Mouse (Mus musculus) liver, postnatal 0 days (tissue): ENCODE measurements around the gene Pym1. TPM values are rescaled to one million over a fixed set of nuclear protein-coding genes. Genes with fewer than 3 reads are reported as not detected.

Experiments
- ATAC-seq: fragments of 200-750 bp; cut with Nextera tagmentation; 2 replicates; pipeline ENCODE4 v1.8.0; 2017; ENCODE audit warnings: mild to moderate bottlenecking, moderate library complexity
- DNase-seq: peaks from one replicate; pipeline ENCODE4 v3.0.0-alpha.2; 2016
- H3K27ac ChIP-seq: fragments of 300-500 bp; sonication (generic); 2 replicates; pipeline ENCODE4 v1.5.1; 2014; ENCODE audit warnings: antibody characterized with exemption, moderate library complexity, mild to moderate bottlenecking, low read depth
- H3K27me3 ChIP-seq: fragments of 300-500 bp; sonication (generic); 2 replicates; pipeline ENCODE4 v1.6.1; 2014; ENCODE audit warnings: low read length, control low read depth, mixed read lengths; ENCODE audit not compliant: insufficient read depth
- H3K36me3 ChIP-seq: fragments of 300-500 bp; sonication (generic); replicated peaks from 2 replicates; pipeline ENCODE4 v1.6.1; 2014; ENCODE audit warnings: mild to moderate bottlenecking, control low read depth, low read length, moderate library complexity, mixed read lengths; ENCODE audit not compliant: insufficient read depth
- H3K4me1 ChIP-seq: fragments of 300-500 bp; sonication (generic); 2 replicates; pipeline ENCODE4 v1.6.1; 2014; ENCODE audit warnings: antibody characterized with exemption, mild to moderate bottlenecking, control low read depth; ENCODE audit not compliant: insufficient read depth
- H3K4me2 ChIP-seq: fragments of 300-500 bp; sonication (generic); 2 replicates; pipeline ENCODE4 v1.6.1; 2014; ENCODE audit warnings: low read depth, mild to moderate bottlenecking, low read length, moderate library complexity, mixed read lengths
- H3K4me3 ChIP-seq: fragments of 300-500 bp; sonication (generic); 2 replicates; pipeline ENCODE4 v1.5.1; 2014; ENCODE audit warnings: low read depth, low read length
- H3K9ac ChIP-seq: fragments of 300-500 bp; sonication (generic); replicated peaks from 2 replicates; pipeline ENCODE4 v1.6.1; 2014; ENCODE audit warnings: mild to moderate bottlenecking, moderate library complexity
- H3K9me3 ChIP-seq: fragments of 300-500 bp; sonication (generic); 2 replicates; pipeline ENCODE4 v1.6.1; 2016; ENCODE audit warnings: mild to moderate bottlenecking, control low read depth, low read length, mixed read lengths
- CTCF ChIP-seq: sonication (generic); IDR thresholded peaks from 2 replicates; pipeline ENCODE4 v1.5.1; 2016; ENCODE audit warnings: antibody characterized with exemption, low read depth
- EP300 ChIP-seq: IDR thresholded peaks from 2 replicates; pipeline ENCODE4 v1.6.1; 2016; ENCODE audit warnings: antibody characterized with exemption, low read depth, mild to moderate bottlenecking
- WGBS: fragments of 180-500 bp; shearing (Covaris S2); extraction: QIAGEN DNeasy Blood & Tissue Kit; methylation state at CpG from one replicate; pipeline ENCODE4 v1.1.7; 2014; ENCODE audit not compliant: insufficient replicate concordance; 5-methylcytosine and 5-hydroxymethylcytosine counted together
- polyA plus RNA-seq: library from polyadenylated mRNA; unstranded; fragments of >200 nt; fragmentation: Nextera tagmentation; extraction: Ambion mirVana; gene quantifications from 2 replicates; pipeline ENCODE4 v1.2.1, GENCODE M21; 2015

Gene Pym1
- polyA plus RNA-seq = 14.9 and 17.8 TPM in 2 replicates

DNA sequence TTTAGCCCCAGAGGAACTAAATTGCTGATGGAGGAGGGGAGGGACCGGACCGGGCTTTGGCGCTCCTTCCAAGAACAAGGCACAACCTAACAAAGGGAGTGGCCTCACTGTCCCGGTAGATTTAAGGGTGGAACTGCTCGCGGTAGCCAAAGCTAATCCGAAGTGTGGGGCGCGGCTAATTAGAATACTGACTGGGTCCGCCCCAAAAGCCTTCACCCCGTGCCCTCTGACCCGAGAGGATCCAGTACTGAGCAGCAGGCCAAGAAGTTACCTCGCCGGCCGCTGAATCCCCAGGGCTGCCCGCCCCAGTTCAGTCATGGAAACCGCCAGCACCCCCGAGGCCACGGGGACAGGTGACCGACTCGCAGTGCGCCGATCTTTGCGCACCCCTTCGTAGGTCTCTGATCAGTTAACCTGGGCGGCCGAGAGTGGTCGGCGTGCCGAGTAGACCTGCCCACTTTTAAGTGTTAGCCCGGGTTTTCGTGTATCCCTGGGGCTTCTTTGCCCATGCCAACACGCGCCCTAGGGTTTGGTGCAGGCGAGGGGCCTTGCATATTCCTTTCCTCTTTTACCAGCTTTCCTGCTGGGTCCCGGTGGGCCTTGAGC is at the start of gene Pym1:
Pym1 (plus strand) TSS at position 244 of the 606 bp plus-strand sequence.
- peak within 1 kb of the TSS; percentile 78 for H3K4me3 ChIP-seq
- no peaks in the 10 kb centered on the region for H3K36me3 ChIP-seq
- peak within 1 kb of the TSS; percentile 73 for H3K9ac ChIP-seq
- peak within 1 kb of the TSS; percentile 79 for H3K4me2 ChIP-seq
- peak within 1 kb of the TSS; percentile 91 for H3K27ac ChIP-seq
- peak; percentile 87 for ATAC-seq
- under 1% methylated on average over 36 of the region's 36 CpGs for WGBS
- peaks cover 6% of the 10 kb centered on the region; the same call in 1 of the 2 replicates for H3K27me3 ChIP-seq
- H3K9me3 ChIP-seq = no peaks in the 10 kb centered on the region
- DNase-seq = peak; percentile 86
- TF ChIP-seq CTCF = no peak
- TF ChIP-seq EP300 = no peak
- peaks cover 27% of the 10 kb centered on the region for H3K4me1 ChIP-seq

DNA sequence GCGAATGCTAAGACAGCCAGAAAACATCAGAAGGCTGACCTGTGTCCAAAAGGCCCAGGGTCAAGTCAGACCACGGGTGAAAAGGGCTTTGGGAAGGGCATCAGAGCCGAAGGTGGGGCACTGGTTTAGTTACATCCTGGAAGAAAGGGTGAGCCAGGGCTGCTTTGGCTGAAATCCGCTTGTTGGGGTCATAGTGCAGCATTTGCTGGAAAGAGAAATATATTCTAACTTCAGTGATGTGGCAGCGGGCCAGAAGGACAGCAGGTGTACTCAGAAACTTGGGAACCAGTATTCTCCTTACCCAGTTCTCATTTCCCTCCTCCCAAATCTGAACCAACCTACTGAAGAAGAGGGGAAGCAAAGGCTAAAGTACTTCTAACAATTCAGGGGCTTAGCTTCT is 48.7 kb upstream of the Pym1 start:
- H3K27me3 ChIP-seq = no peaks in the 10 kb centered on the region
- no peak overlapping the region for H3K4me2 ChIP-seq
- peaks cover 51% of the 10 kb centered on the region for H3K36me3 ChIP-seq
- no peak overlapping the region for H3K4me3 ChIP-seq
- no peak overlapping the region for H3K27ac ChIP-seq
- H3K9me3 ChIP-seq = no peaks in the 10 kb centered on the region
- no peak for ATAC-seq
- no peak overlapping the region for H3K9ac ChIP-seq
- TF ChIP-seq EP300 (no peak), CTCF (no peak)
- peaks cover 31% of the 10 kb centered on the region for H3K4me1 ChIP-seq
- DNase-seq = no peak
- WGBS = 74% methylated on average over 5 of the region's 5 CpGs

DNA sequence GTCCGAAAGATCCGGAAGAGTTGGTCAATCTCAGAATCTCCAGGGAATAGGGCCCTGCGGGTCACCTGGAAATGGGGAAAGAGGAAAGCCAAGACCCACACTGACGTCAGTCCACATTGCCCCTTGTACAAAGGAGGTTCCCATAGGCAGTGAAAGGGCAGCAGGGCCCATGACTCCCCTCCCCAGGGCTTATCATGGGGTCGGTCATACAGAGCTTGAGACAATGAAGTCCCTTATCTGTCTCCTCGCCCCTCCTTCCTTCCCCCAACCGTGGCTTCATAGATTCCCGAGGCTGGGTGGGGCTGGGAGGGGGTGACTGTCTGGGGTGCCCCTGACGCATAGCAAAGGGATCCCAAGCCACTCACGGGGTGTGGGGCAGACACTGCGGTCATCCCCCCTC is 48.1 kb upstream of the Pym1 start:
- no peak overlapping the region for H3K9ac ChIP-seq
- WGBS = 62% methylated on average over 11 of the region's 11 CpGs
- no peaks in the 10 kb centered on the region for H3K27me3 ChIP-seq
- H3K36me3 ChIP-seq = peaks cover 51% of the 10 kb centered on the region
- H3K4me1 ChIP-seq = peaks cover 34% of the 10 kb centered on the region
- DNase-seq (no peak), ATAC-seq (no peak)
- H3K27ac ChIP-seq = no peak overlapping the region
- TF ChIP-seq EP300 = no peak
- no peak for TF ChIP-seq CTCF
- H3K9me3 ChIP-seq = no peaks in the 10 kb centered on the region
- H3K4me3 ChIP-seq = no peak overlapping the region
- H3K4me2 ChIP-seq = no peak overlapping the region

- Histone ChIP-seq H3K27me3 (no peaks in the 10 kb centered on the region), H3K4me2 (no peak overlapping the region), H3K9ac (no peak overlapping the region), H3K9me3 (no peaks in the 10 kb centered on the region), H3K4me1 (peaks cover 30% of the 10 kb centered on the region), H3K36me3 (peaks cover 51% of the 10 kb centered on the region), H3K27ac (no peak overlapping the region), H3K4me3 (no peak overlapping the region)
- DNase-seq (no peak), ATAC-seq (no peak)
- no peak for TF ChIP-seq EP300
- no peak for TF ChIP-seq CTCF
- 93% methylated on average over 5 of the region's 5 CpGs for WGBS
These were observed 47.0 kb upstream of the Pym1 start for GRCm38 (mm10) chr10:128700712-128701111.

- DNase-seq (no peak), ATAC-seq (no peak)
- TF ChIP-seq CTCF (no peak), EP300 (no peak)
- Histone ChIP-seq H3K4me2 (peak overlapping the region; percentile 92), H3K4me3 (no peak overlapping the region), H3K27me3 (no peaks in the 10 kb centered on the region), H3K27ac (peak overlapping the region; percentile 24; the same call in 1 of the 2 replicates), H3K9ac (peak overlapping the region; percentile 38; the same call in 1 of the 2 replicates), H3K9me3 (no peaks in the 10 kb centered on the region), H3K4me1 (peaks cover 23% of the 10 kb centered on the region), H3K36me3 (peaks cover 51% of the 10 kb centered on the region)
- WGBS = 51% methylated on average over 6 of the region's 6 CpGs
These were observed 45.2 kb upstream of the Pym1 start for GRCm38 (mm10) chr10:128702328-128703007.

DNA sequence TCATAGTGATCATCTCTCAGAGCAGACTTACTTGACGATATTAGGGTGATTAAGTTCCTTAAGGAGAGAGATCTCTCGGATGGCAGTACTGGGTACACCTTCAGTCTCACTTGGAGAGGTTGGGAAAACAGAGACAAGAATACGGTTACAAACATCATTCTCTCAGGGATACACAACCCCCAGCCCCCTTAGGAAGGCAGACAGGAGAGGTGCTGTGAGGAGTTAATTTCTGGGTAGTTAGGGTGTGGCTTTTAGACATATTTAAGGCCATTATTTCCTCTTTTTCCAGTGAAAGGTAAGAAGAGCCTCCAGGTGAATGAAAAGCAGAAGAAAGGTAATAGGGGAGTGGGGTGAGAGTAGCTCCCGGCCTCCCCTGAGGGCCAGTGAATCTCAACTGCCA is 43.8 kb upstream of the Pym1 start, which contains the start of gene Pmel:
Pmel (plus strand) TSS at position 301 of the 400 bp plus-strand sequence.
- H3K9me3 ChIP-seq = no peaks in the 10 kb centered on the region
- DNase-seq (no peak), ATAC-seq (no peak)
- H3K4me1 ChIP-seq = peaks cover 21% of the 10 kb centered on the region
- no peak for TF ChIP-seq CTCF
- no peak for TF ChIP-seq EP300
- peaks cover 42% of the 10 kb centered on the region for H3K36me3 ChIP-seq
- peak within 1 kb of the TSS; percentile 95 for H3K9ac ChIP-seq
- no peaks in the 10 kb centered on the region for H3K27me3 ChIP-seq
- H3K4me2 ChIP-seq = peak within 1 kb of the TSS; percentile 92
- H3K4me3 ChIP-seq = peak within 1 kb of the TSS; percentile 98
- 22% methylated on average over 4 of the region's 4 CpGs for WGBS
- peak within 1 kb of the TSS; percentile 99 for H3K27ac ChIP-seq
